Comparison of ENCODE assay signal across 9 mouse cellular contexts in genomic region chr16:33797860-33798259, GRCm38 (mm10). TPM values are rescaled to one million over a fixed set of nuclear protein-coding genes. Genes with fewer than 3 reads are reported as not detected.
DNase-seq lines count a peak whose midpoint lies in the region; ATAC-seq and TF ChIP-seq lines count a peak whose summit lies in the region.
"Had no signal": no experiment of that assay in that cellular context is flagged by ENCODE, and none has a peak within 500 bp of the region (broad histone marks: within the 10 kb centered on the region; RNA-seq: fewer than 3 reads in every experiment).

No protein-coding gene starts in this region.

- H3K27ac ChIP-seq in forebrain, embryonic 10.5 days = no peak overlapping the region
- no peak overlapping the region for H3K27ac ChIP-seq in forebrain, embryonic 12.5 days
- H3K27ac ChIP-seq in thymus, adult 2 months (ENCODE audit: control insufficient read depth, insufficient read depth, low read length) = no peak overlapping the region
- H3K27ac ChIP-seq in limb, embryonic 14.5 days (replicated peaks; ENCODE audit: low read depth, low read length) = no peak overlapping the region
- H3K27ac ChIP-seq: neural tube, embryonic 13.5 days had no signal

- peaks cover 5% of the 10 kb centered on the region for H3K4me1 ChIP-seq in forebrain, embryonic 10.5 days
- H3K4me1 ChIP-seq in forebrain, embryonic 12.5 days = peaks cover 2% of the 10 kb centered on the region; the same call in 1 of the 2 replicates
- H3K4me1 ChIP-seq in thymus, adult 2 months (replicated peaks; ENCODE audit: control insufficient read depth, insufficient read depth, low read length) = peaks cover 17% of the 10 kb centered on the region
- H3K4me1 ChIP-seq in limb, embryonic 14.5 days (ENCODE audit: control insufficient read depth, insufficient read depth, low read length) = no peaks in the 10 kb centered on the region
- H3K4me1 ChIP-seq: neural tube, embryonic 13.5 days had no signal

- 53% methylated on average over 5 of the region's 5 CpGs for WGBS in forebrain, embryonic 10.5 days
- WGBS in forebrain, embryonic 12.5 days = 44% methylated on average over 5 of the region's 5 CpGs
- 54% methylated on average over 5 of the region's 5 CpGs for WGBS in thymus, adult 2 months
- WGBS in limb, embryonic 14.5 days = 46% methylated on average over 5 of the region's 5 CpGs

- H3K4me3 ChIP-seq in forebrain, embryonic 10.5 days = no peak overlapping the region
- H3K4me3 ChIP-seq in forebrain, embryonic 12.5 days (replicated peaks) = no peak overlapping the region
- H3K4me3 ChIP-seq in thymus, adult 2 months (ENCODE audit: control insufficient read depth, insufficient read depth, low read length) = no peak overlapping the region
- no peak overlapping the region for H3K4me3 ChIP-seq in limb, embryonic 14.5 days (replicated peaks; ENCODE audit: low read length)
- H3K4me3 ChIP-seq: neural tube, embryonic 13.5 days had no signal

- DNase-seq in forebrain, embryonic 10.5 days (ENCODE audit: extremely low spot score, low spot score) = peak; percentile 21
- DNase-seq in thymus, adult 2 months = peak; percentile 23
- DNase-seq in thymus, postnatal 0 days (ENCODE audit: low spot score) = no peak
- peak; percentile 60 to 81 for DNase-seq in cerebellum, postnatal 25 days
- peak; percentile 23 to 61 for DNase-seq in kidney, adult 8-10 months
- peak; percentile 61 for DNase-seq in limb, embryonic 14.5 days (ENCODE audit: low spot score)
- DNase-seq in right cerebral cortex, postnatal 4 days = peak; percentile 73

- no peak overlapping the region for H3K4me2 ChIP-seq in forebrain, embryonic 12.5 days
- H3K4me2 ChIP-seq in limb, embryonic 14.5 days (replicated peaks; ENCODE audit: low read depth, low read length, severe bottlenecking) = no peak overlapping the region
- H3K4me2 ChIP-seq: neural tube, embryonic 13.5 days had no signal

- H3K27me3 ChIP-seq in forebrain, embryonic 10.5 days (ENCODE audit: poor library complexity, severe bottlenecking) = no peaks in the 10 kb centered on the region
- no peaks in the 10 kb centered on the region for H3K27me3 ChIP-seq in forebrain, embryonic 12.5 days
- H3K27me3 ChIP-seq in thymus, adult 2 months (ENCODE audit: control insufficient read depth, insufficient read depth, low read length) = no peaks in the 10 kb centered on the region
- H3K27me3 ChIP-seq in limb, embryonic 14.5 days (ENCODE audit: control insufficient read depth, insufficient read depth, low read length) = no peaks in the 10 kb centered on the region
- H3K27me3 ChIP-seq: neural tube, embryonic 13.5 days had no signal

- no peak overlapping the region for H3K9ac ChIP-seq in forebrain, embryonic 12.5 days
- no peak overlapping the region for H3K9ac ChIP-seq in limb, embryonic 14.5 days (ENCODE audit: low read depth, low read length, severe bottlenecking)
- H3K9ac ChIP-seq: neural tube, embryonic 13.5 days had no signal

- H3K36me3 ChIP-seq in forebrain, embryonic 10.5 days (replicated peaks) = no peaks in the 10 kb centered on the region
- H3K36me3 ChIP-seq in forebrain, embryonic 12.5 days (replicated peaks) = no peaks in the 10 kb centered on the region
- H3K36me3 ChIP-seq in thymus, adult 2 months (ENCODE audit: control insufficient read depth, insufficient read depth, low read length) = no peaks in the 10 kb centered on the region
- H3K36me3 ChIP-seq in limb, embryonic 14.5 days (ENCODE audit: control insufficient read depth, insufficient read depth, low read length) = no peaks in the 10 kb centered on the region
- H3K36me3 ChIP-seq: neural tube, embryonic 13.5 days had no signal

- TF ChIP-seq POLR2A in thymus, adult 2 months (IDR thresholded peaks at IDR 0.05; ENCODE audit: control insufficient read depth, extremely low read depth, insufficient read depth, low read length, poor library complexity) = no peak
- no peak for TF ChIP-seq POLR2A in limb, embryonic 14.5 days (IDR thresholded peaks at IDR 0.05; ENCODE audit: borderline replicate concordance, extremely low read depth, insufficient read depth, insufficient read length)

- no peak for ATAC-seq in forebrain, embryonic 12.5 days (ENCODE audit: low FRiP score)
- no peak for ATAC-seq in limb, embryonic 14.5 days (ENCODE audit: low FRiP score, low read depth)

- no peak for TF ChIP-seq CTCF in thymus, adult 2 months (IDR thresholded peaks at IDR 0.05; ENCODE audit: borderline replicate concordance, control insufficient read depth, extremely low read depth, insufficient read depth, low read length, poor library complexity)

- no peaks in the 10 kb centered on the region for H3K9me3 ChIP-seq in forebrain, embryonic 10.5 days
- H3K9me3 ChIP-seq in forebrain, embryonic 12.5 days = no peaks in the 10 kb centered on the region
- H3K9me3 ChIP-seq in limb, embryonic 14.5 days (ENCODE audit: control insufficient read depth, low read length) = no peaks in the 10 kb centered on the region
- H3K9me3 ChIP-seq: neural tube, embryonic 13.5 days had no signal

RNA-seq across cellular contexts. Expression of gene Muc13, which starts 4.0 kb away (rescaled TPM):
- 0.24 and 0.38 TPM in 2 replicates for polyA plus RNA-seq in forebrain, embryonic 10.5 days (2016; fragmentation: Nextera tagmentation; extraction: Ambion mirVana)
- polyA plus RNA-seq in forebrain, embryonic 12.5 days (2016; fragmentation: Nextera tagmentation; extraction: Ambion mirVana) = 0.13 TPM in 1 of 2 replicates, not detected in the other
- 5.0 and 5.5 TPM in 2 replicates for polyA plus RNA-seq in thymus, adult 2 months (2012; rRNA removed)
- 0.48 and 0.69 TPM in 2 replicates for polyA plus RNA-seq in thymus, postnatal 0 days (2015; fragmentation: Nextera tagmentation; extraction: Ambion mirVana)
- 0.25 and 0.37 TPM in 2 replicates for polyA plus RNA-seq in limb, embryonic 14.5 days (2012; rRNA removed)
- polyA plus RNA-seq in limb, embryonic 14.5 days (2014; fragmentation: Nextera tagmentation; extraction: Ambion mirVana) = 0.07 and 0.12 TPM in 2 replicates
- polyA plus RNA-seq: neural tube, embryonic 13.5 days had no signal

RNA-seq across cellular contexts. Expression of gene Itgb5, which starts 31.6 kb away (rescaled TPM):
- polyA plus RNA-seq in forebrain, embryonic 10.5 days (2016; fragmentation: Nextera tagmentation; extraction: Ambion mirVana) = 10.6 and 14.3 TPM in 2 replicates
- 15.7 and 23.1 TPM in 2 replicates for polyA plus RNA-seq in forebrain, embryonic 12.5 days (2016; fragmentation: Nextera tagmentation; extraction: Ambion mirVana)
- polyA plus RNA-seq in thymus, adult 2 months (2012; rRNA removed) = 20.1 and 28.3 TPM in 2 replicates
- 5.1 and 5.5 TPM in 2 replicates for polyA plus RNA-seq in thymus, postnatal 0 days (2015; fragmentation: Nextera tagmentation; extraction: Ambion mirVana)
- polyA plus RNA-seq in limb, embryonic 14.5 days (2012; rRNA removed) = 117 and 123 TPM in 2 replicates
- 107 and 108 TPM in 2 replicates for polyA plus RNA-seq in limb, embryonic 14.5 days (2014; fragmentation: Nextera tagmentation; extraction: Ambion mirVana)
